Mouse (Mus musculus): Measurements from ENCODE around the gene Rnf145. TPM values are rescaled to one million over a fixed set of nuclear protein-coding genes. Genes with fewer than 3 reads are reported as not detected.

Gene Rnf145
- polyA plus RNA-seq, 1 experiment: 41.3 TPM

- Histone ChIP-seq H3K4me3 (ENCODE audit: low read depth, low read length) (no peak overlapping the region), H3K4me1 (ENCODE audit: control insufficient read depth, insufficient read depth, insufficient read length, low read length) (peaks cover 4% of the 10 kb centered on the region; the same call in 1 of the 2 replicates), H3K27me3 (ENCODE audit: control insufficient read depth, insufficient read depth, low read length) (no peaks in the 10 kb centered on the region), H3K27ac (ENCODE audit: insufficient read depth, low read depth, low read length) (peak overlapping the region; percentile 15; the same call in 1 of the 2 replicates), H3K36me3 (ENCODE audit: control insufficient read depth, insufficient read depth, low read length) (peaks cover 45% of the 10 kb centered on the region)
- 69% methylated on average over 12 of the region's 12 CpGs for WGBS
- TF ChIP-seq POLR2A (IDR thresholded peaks at IDR 0.05; ENCODE audit: low read depth, low read length) (no peak), CTCF (IDR thresholded peaks at IDR 0.05; ENCODE audit: extremely low read depth, insufficient read length, insufficient replicate concordance, low read depth, low read length) (no peak)
Measured at GRCm38 (mm10) chr11:44529200-44529599, 10.4 kb downstream of the Rnf145 start.

- H3K4me1 ChIP-seq (ENCODE audit: control insufficient read depth, insufficient read depth, insufficient read length, low read length): peaks cover 4% of the 10 kb centered on the region; the same call in 1 of the 2 replicates
- H3K4me3 ChIP-seq (ENCODE audit: low read depth, low read length): no peak overlapping the region
- no peak for TF ChIP-seq POLR2A (IDR thresholded peaks at IDR 0.05; ENCODE audit: low read depth, low read length)
- no peak for TF ChIP-seq CTCF (IDR thresholded peaks at IDR 0.05; ENCODE audit: extremely low read depth, insufficient read length, insufficient replicate concordance, low read depth, low read length)
- no peak overlapping the region for H3K27ac ChIP-seq (ENCODE audit: insufficient read depth, low read depth, low read length)
- WGBS: 74% methylated on average over 5 of the region's 5 CpGs
- H3K27me3 ChIP-seq (ENCODE audit: control insufficient read depth, insufficient read depth, low read length): no peaks in the 10 kb centered on the region
- H3K36me3 ChIP-seq (ENCODE audit: control insufficient read depth, insufficient read depth, low read length): peaks cover 46% of the 10 kb centered on the region
Measured at GRCm38 (mm10) chr11:44529716-44530115, 11.0 kb downstream of the Rnf145 start.

GRCm38 (mm10) chr11:44530382-44530781 is 11.6 kb downstream of the Rnf145 start:
- 81% methylated on average over 8 of the region's 8 CpGs for WGBS
- TF ChIP-seq POLR2A (IDR thresholded peaks at IDR 0.05; ENCODE audit: low read depth, low read length): no peak
- no peak for TF ChIP-seq CTCF (IDR thresholded peaks at IDR 0.05; ENCODE audit: extremely low read depth, insufficient read length, insufficient replicate concordance, low read depth, low read length)
- peaks cover 42% of the 10 kb centered on the region for H3K36me3 ChIP-seq (ENCODE audit: control insufficient read depth, insufficient read depth, low read length)

DNA sequence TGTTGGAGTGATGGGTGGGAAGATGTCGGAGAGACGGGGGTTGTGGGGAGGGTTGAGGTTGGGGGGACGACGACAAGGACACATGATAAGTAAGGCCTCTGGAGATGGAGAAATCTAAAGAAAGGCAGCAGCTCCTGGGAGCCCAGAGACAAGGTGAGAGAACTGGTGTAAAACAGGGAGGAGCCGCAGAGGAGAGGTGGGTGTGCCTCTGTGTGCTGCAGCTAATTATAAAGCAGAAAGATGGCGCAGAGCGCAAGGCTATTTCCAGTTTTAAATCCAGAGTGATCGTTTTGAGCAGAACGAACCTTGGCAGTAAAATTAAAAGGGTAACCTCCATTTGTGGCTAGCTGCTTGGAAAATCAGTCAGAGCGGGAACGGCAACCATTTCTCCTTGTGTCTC is 12.1 kb downstream of the Rnf145 start:
- no peaks in the 10 kb centered on the region for H3K27me3 ChIP-seq (ENCODE audit: control insufficient read depth, insufficient read depth, low read length)
- H3K36me3 ChIP-seq (ENCODE audit: control insufficient read depth, insufficient read depth, low read length): peaks cover 41% of the 10 kb centered on the region
- TF ChIP-seq CTCF (IDR thresholded peaks at IDR 0.05; ENCODE audit: extremely low read depth, insufficient read length, insufficient replicate concordance, low read depth, low read length) (no peak), POLR2A (IDR thresholded peaks at IDR 0.05; ENCODE audit: low read depth, low read length) (no peak)
- no peak overlapping the region for H3K27ac ChIP-seq (ENCODE audit: insufficient read depth, low read depth, low read length)
- no peak overlapping the region for H3K4me3 ChIP-seq (ENCODE audit: low read depth, low read length)
- WGBS: 91% methylated on average over 11 of the region's 11 CpGs
- H3K4me1 ChIP-seq (ENCODE audit: control insufficient read depth, insufficient read depth, insufficient read length, low read length): peaks cover 4% of the 10 kb centered on the region; the same call in 1 of the 2 replicates

More at GRCm38 (mm10) chr11:44530382-44530781, 11.6 kb downstream of the Rnf145 start:
- Histone ChIP-seq H3K4me1 (ENCODE audit: control insufficient read depth, insufficient read depth, insufficient read length, low read length) (peaks cover 4% of the 10 kb centered on the region; the same call in 1 of the 2 replicates), H3K4me3 (ENCODE audit: low read depth, low read length) (no peak overlapping the region), H3K27ac (ENCODE audit: insufficient read depth, low read depth, low read length) (no peak overlapping the region), H3K27me3 (ENCODE audit: control insufficient read depth, insufficient read depth, low read length) (no peaks in the 10 kb centered on the region)

DNA sequence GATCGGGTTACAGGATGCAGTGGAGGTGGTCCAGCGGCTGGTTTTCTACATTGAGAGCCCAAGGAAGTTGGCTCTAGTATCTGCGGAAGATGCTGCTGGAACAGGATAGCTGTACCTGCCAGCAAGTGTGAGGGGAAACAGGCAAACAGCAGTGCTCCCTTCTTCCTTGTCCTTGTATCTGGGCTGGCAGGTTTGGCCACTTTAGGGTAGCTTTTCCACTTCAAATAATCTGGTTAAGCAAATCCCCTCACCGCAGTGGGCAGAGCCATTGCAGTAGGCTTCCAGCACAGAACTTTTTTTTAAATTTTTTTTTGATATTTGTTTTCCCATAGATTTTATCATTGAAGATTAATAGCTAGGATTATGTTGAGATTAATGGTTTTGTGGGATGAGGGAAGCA is 12.9 kb downstream of the Rnf145 start:
- H3K4me1 ChIP-seq (ENCODE audit: control insufficient read depth, insufficient read depth, insufficient read length, low read length): peaks cover 4% of the 10 kb centered on the region; the same call in 1 of the 2 replicates
- H3K4me3 ChIP-seq (ENCODE audit: low read depth, low read length): no peak overlapping the region
- WGBS: 83% methylated on average over 4 of the region's 4 CpGs
- TF ChIP-seq POLR2A (IDR thresholded peaks at IDR 0.05; ENCODE audit: low read depth, low read length) (no peak), CTCF (IDR thresholded peaks at IDR 0.05; ENCODE audit: extremely low read depth, insufficient read length, insufficient replicate concordance, low read depth, low read length) (no peak)
- H3K36me3 ChIP-seq (ENCODE audit: control insufficient read depth, insufficient read depth, low read length): peaks cover 37% of the 10 kb centered on the region
- no peak overlapping the region for H3K27ac ChIP-seq (ENCODE audit: insufficient read depth, low read depth, low read length)
- no peaks in the 10 kb centered on the region for H3K27me3 ChIP-seq (ENCODE audit: control insufficient read depth, insufficient read depth, low read length)

DNA sequence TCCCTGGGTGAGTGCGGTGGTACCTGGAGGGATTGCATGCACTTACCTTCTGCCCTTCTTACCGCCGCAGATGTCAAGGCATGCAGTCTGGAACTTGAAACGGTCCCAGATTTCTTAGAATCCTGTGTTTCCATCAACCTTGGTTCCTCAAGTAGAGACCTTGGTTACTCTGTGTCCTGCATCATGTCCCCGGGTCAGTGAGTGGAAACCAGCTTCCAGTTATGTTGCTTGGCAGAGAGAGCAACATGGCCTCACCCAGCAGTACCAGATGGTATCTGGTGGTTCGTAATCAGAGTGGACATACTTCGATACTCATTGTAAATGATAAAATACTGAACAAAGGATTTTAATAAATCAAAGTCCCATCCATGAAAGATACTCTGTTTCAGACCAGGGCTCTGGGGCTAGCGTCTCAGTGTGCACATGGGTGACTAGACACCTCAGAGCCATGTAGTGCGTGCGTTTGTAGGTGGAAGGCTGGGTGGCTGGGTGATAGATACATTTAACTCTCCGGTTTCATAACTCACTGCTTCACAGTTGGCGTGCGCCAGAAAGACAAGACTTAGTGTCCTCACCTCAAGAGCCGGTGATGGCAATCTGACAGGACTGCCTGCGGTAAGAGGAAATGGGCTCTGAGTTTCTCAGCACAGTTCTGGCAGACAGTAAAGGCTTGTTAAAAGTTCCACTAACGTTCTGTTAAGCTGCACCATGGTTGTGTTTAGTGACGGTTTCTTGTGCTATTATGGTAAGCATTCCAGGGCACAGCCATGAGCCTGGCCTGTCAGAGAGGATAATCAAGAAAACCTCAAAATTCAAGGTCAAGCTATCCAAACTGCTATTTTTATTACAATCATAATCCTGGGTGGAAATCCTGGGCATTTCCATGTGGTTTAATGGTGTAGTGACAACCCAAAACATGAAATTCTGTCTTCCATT is 14.3 kb downstream of the Rnf145 start:
- no peak overlapping the region for H3K4me3 ChIP-seq (ENCODE audit: low read depth, low read length)
- WGBS: 94% methylated on average over 17 of the region's 17 CpGs
- no peak overlapping the region for H3K27ac ChIP-seq (ENCODE audit: insufficient read depth, low read depth, low read length)
- H3K4me1 ChIP-seq (ENCODE audit: control insufficient read depth, insufficient read depth, insufficient read length, low read length): peaks cover 4% of the 10 kb centered on the region; the same call in 1 of the 2 replicates
- H3K27me3 ChIP-seq (ENCODE audit: control insufficient read depth, insufficient read depth, low read length): no peaks in the 10 kb centered on the region
- H3K36me3 ChIP-seq (ENCODE audit: control insufficient read depth, insufficient read depth, low read length): peaks cover 37% of the 10 kb centered on the region
- TF ChIP-seq POLR2A (IDR thresholded peaks at IDR 0.05; ENCODE audit: low read depth, low read length): no peak
- no peak for TF ChIP-seq CTCF (IDR thresholded peaks at IDR 0.05; ENCODE audit: extremely low read depth, insufficient read length, insufficient replicate concordance, low read depth, low read length)
